Mouse (Mus musculus) MEL (cell line): ENCODE data around the gene Prpf4b. TPM values are rescaled to one million over a fixed set of nuclear protein-coding genes. Genes with fewer than 3 reads are reported as not detected.
"Not testable (repeated sequence)": the region's sequence is repeated elsewhere in the genome, so short reads cannot be mapped to it uniquely, and the experiment has no call there.

Experiments
- DNase-seq: peaks from one replicate; pipeline ENCODE4 v3.0.0; 2011; ENCODE audit warnings: low read depth, low spot score
- H3K27ac ChIP-seq: 2 replicates; pipeline ENCODE4 v1.5.1; 2012; ENCODE audit warnings: low read depth, mild to moderate bottlenecking, control low read depth, low read length, moderate library complexity; ENCODE audit not compliant: control insufficient read depth
- H3K27me3 ChIP-seq, 2 experiments: fragments of 150-350 bp in 1 of 2; sonication (generic) in 1 of 2; 2 replicates each; pipeline ENCODE4 v1.6.1; 2012; ENCODE audit warnings: low read length in 2 of 2, mild to moderate bottlenecking in 2 of 2, improper control_type of control experiment in 1 of 2, moderate library complexity in 1 of 2; ENCODE audit not compliant: insufficient read depth in 2 of 2, control insufficient read depth in 1 of 2
- H3K36me3 ChIP-seq, 2 experiments: 2 replicates each; pipeline ENCODE4 v1.6.1; 2012 to 2014; ENCODE audit warnings: low read length in 2 of 2, improper control_type of control experiment in 1 of 2, inconsistent platforms in 1 of 2, mild to moderate bottlenecking in 1 of 2; ENCODE audit not compliant: insufficient read depth in 2 of 2, control insufficient read depth in 1 of 2
- H3K4me1 ChIP-seq, 2 experiments: fragments of 150-350 bp in 1 of 2; sonication (generic) in 1 of 2; 2 replicates each; pipeline ENCODE4 v1.6.1; 2012; ENCODE audit warnings: low read length in 2 of 2, improper control_type of control experiment in 1 of 2, mild to moderate bottlenecking in 1 of 2; ENCODE audit not compliant: insufficient read depth in 2 of 2, control insufficient read depth in 1 of 2
- H3K4me3 ChIP-seq, 2 experiments: fragments of 150-350 bp in 1 of 2; sonication (generic) in 1 of 2; 2 replicates each; pipeline ENCODE4 v1.5.1; 2012; ENCODE audit warnings: low read depth in 2 of 2, low read length in 2 of 2, mild to moderate bottlenecking in 2 of 2, moderate library complexity in 2 of 2, control low read depth in 1 of 2, improper control_type of control experiment in 1 of 2; ENCODE audit not compliant: control insufficient read depth in 1 of 2, insufficient read depth in 1 of 2
- H3K79me2 ChIP-seq: 2 replicates; pipeline ENCODE4 v1.6.1; 2012; ENCODE audit warnings: mild to moderate bottlenecking, low read length, moderate library complexity; ENCODE audit not compliant: control insufficient read depth, poor library complexity, insufficient read depth
- H3K9ac ChIP-seq: 2 replicates; pipeline ENCODE4 v1.6.1; 2012; ENCODE audit warnings: low read depth, mild to moderate bottlenecking, control low read depth, low read length, moderate library complexity; ENCODE audit not compliant: control insufficient read depth, poor library complexity, severe bottlenecking
- H3K9me3 ChIP-seq: fragments of 150-350 bp; sonication (generic); replicated peaks from 2 replicates; pipeline ENCODE4 v1.6.1; 2012; ENCODE audit warnings: mild to moderate bottlenecking, low read length, improper control_type of control experiment, moderate library complexity; ENCODE audit not compliant: insufficient read depth
- CHD1 ChIP-seq: IDR thresholded peaks from 2 replicates; pipeline ENCODE4 v1.6.1; 2012; ENCODE audit warnings: low read depth, mild to moderate bottlenecking, inconsistent platforms, low read length, improper control_type of control experiment
- CTCF ChIP-seq, 3 experiments: IDR thresholded peaks in 2 of 3; conservative IDR thresholded peaks in 1 of 3; 2 replicates each; pipeline ENCODE4 v1.5.1; 2011 to 2012; ENCODE audit warnings: low read length in 3 of 3, low read depth in 2 of 3, mild to moderate bottlenecking in 2 of 3, improper control_type of control experiment in 1 of 3, inconsistent platforms in 1 of 3, mixed read lengths in 1 of 3, moderate library complexity in 1 of 3; ENCODE audit not compliant: control insufficient read depth in 1 of 3, insufficient read depth in 1 of 3, poor library complexity in 1 of 3, severe bottlenecking in 1 of 3
- GATA1 ChIP-seq: IDR thresholded peaks from 2 replicates; pipeline ENCODE4 v1.6.1; 2011; ENCODE audit warnings: low read depth, low read length, improper control_type of control experiment
- KAT2A ChIP-seq: conservative IDR thresholded peaks from 2 replicates; pipeline ENCODE4 v1.6.1; 2012; ENCODE audit warnings: low read depth, low read length, improper control_type of control experiment, inconsistent platforms
- MAX ChIP-seq: IDR thresholded peaks from 2 replicates; pipeline ENCODE4 v1.6.1; 2011; ENCODE audit warnings: low read length, improper control_type of control experiment
- MYC ChIP-seq: IDR thresholded peaks from 2 replicates; pipeline ENCODE4 v1.6.1; 2011; ENCODE audit warnings: low read depth, mild to moderate bottlenecking, low read length, improper control_type of control experiment, moderate library complexity
- POLR2A ChIP-seq, 2 experiments: IDR thresholded peaks; 2 replicates each; pipeline ENCODE4 v1.6.1; 2011 to 2012; ENCODE audit warnings: low read length in 2 of 2, mild to moderate bottlenecking in 2 of 2, control low read depth in 1 of 2, improper control_type of control experiment in 1 of 2, low read depth in 1 of 2, moderate library complexity in 1 of 2; ENCODE audit not compliant: control insufficient read depth in 1 of 2, insufficient read depth in 1 of 2, poor library complexity in 1 of 2
- POLR2AphosphoS2 ChIP-seq: IDR thresholded peaks from 2 replicates; pipeline ENCODE4 v1.6.1; 2011; ENCODE audit warnings: low read length, improper control_type of control experiment
- POLR2AphosphoS5 ChIP-seq: IDR thresholded peaks from 2 replicates; pipeline ENCODE4 v1.6.1; 2012; ENCODE audit warnings: low read depth, borderline replicate concordance, mild to moderate bottlenecking, inconsistent platforms, low read length, moderate library complexity, mixed read lengths
- RAD21 ChIP-seq: IDR thresholded peaks from 2 replicates; pipeline ENCODE4 v1.6.1; 2011; ENCODE audit warnings: mild to moderate bottlenecking, low read depth, low read length, improper control_type of control experiment
- SIN3A ChIP-seq: IDR thresholded peaks from 2 replicates; pipeline ENCODE4 v1.6.1; 2012; ENCODE audit warnings: low read length, improper control_type of control experiment, inconsistent platforms
- TCF12 ChIP-seq: IDR thresholded peaks from 2 replicates; pipeline ENCODE4 v1.6.1; 2014; ENCODE audit warnings: low read depth, mild to moderate bottlenecking, inconsistent platforms, low read length, improper control_type of control experiment, moderate library complexity
- UBTF ChIP-seq: IDR thresholded peaks from 2 replicates; pipeline ENCODE4 v1.6.1; 2012; ENCODE audit warnings: low read depth, mild to moderate bottlenecking, inconsistent platforms, low read length, improper control_type of control experiment, moderate library complexity, borderline replicate concordance; ENCODE audit not compliant: insufficient read depth
- ZC3H11A ChIP-seq: IDR thresholded peaks from 2 replicates; pipeline ENCODE4 v1.6.1; 2012; ENCODE audit warnings: low read depth, mild to moderate bottlenecking, inconsistent platforms, low read length, improper control_type of control experiment
- polyA plus RNA-seq, 2 experiments: library from polyadenylated mRNA; stranded (reverse) in 1 of 2; unstranded in 1 of 2; fragments of >175 nt in 1 of 2; fragments of >200 nt in 1 of 2; gene quantifications; 2 replicates each; pipeline versions ENCODE4 v1.2.1 to v1.2.4; 2012; ENCODE audit warnings: low replicate concordance in 2 of 2, low read depth in 1 of 2; ENCODE audit not compliant: insufficient read length in 2 of 2, insufficient read depth in 1 of 2, missing spikeins in 1 of 2
- total RNA-seq: library from RNA; depleted of rRNA; stranded (reverse); fragments of 300-350 nt; gene quantifications from 2 replicates; pipeline ENCODE4 v1.2.3, GENCODE M21; 2012

The Prpf4b gene
- total and polyA plus RNA-seq, 3 experiments: 74.9 to 88.6 TPM; not detected in 1

- TF ChIP-seq POLR2AphosphoS5: no peak
- peak; percentile 66 for TF ChIP-seq MAX
- TF ChIP-seq KAT2A: peak; percentile 57; the same call in 1 of the 2 replicates
- TF ChIP-seq TCF12: peak; percentile 11; the same call in 1 of the 2 replicates
- TF ChIP-seq UBTF: no peak
- no peak for TF ChIP-seq RAD21
These were observed 1.1 kb upstream of the Prpf4b start (continued) for GRCm38 (mm10) chr13:34873801-34874681.

DNA sequence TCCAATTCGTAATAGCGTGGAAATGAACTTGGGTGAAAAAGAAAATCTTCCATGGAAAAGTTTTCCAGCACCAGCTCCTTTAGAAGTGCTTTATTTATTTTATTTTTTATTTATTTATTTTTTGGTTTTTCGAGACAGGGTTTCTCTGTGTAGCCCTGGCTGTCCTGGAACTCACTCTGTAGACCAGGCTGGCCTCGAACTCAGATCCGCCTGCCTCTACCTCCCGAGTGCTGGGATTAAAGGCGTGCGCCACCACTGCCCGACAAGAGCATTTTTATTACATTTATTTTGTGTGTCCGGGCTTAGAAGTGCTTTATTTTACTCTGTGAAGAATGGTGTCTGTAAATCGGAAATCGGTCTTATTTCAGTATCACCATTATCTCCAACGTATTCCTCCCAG lies 366 bp upstream of the Prpf4b start:
- peaks cover 0 to 20% of the 10 kb centered on the region in 2 experiments; a peak in 3 of 4 replicates for H3K36me3 ChIP-seq

GRCm38 (mm10) chr13:34875741-34876445 lies 791 bp downstream of the Prpf4b start:
- Histone ChIP-seq H3K9ac (peak overlapping the region; percentile 90), H3K36me3 (peaks cover 4 to 22% of the 10 kb centered on the region in 2 experiments)
- TF ChIP-seq CHD1 (peak; percentile 87), POLR2A (IDR thresholded peaks at IDR 0.05; ENCODE audit: control insufficient read depth in 1 of 2, insufficient read depth in 1 of 2, low read depth in 1 of 2, low read length in 2 of 2, poor library complexity in 1 of 2) (peak in 1 of 2 experiments; percentile 3; a peak in 1 of 4 replicates), ZC3H11A (no peak), CTCF (IDR thresholded peaks at IDR 0.05 in 2 of 3, conservative IDR thresholded peaks at IDR 0.05 in 1 of 3; ENCODE audit: control insufficient read depth in 1 of 3, insufficient read depth in 1 of 3, low read depth in 2 of 3, low read length in 3 of 3, poor library complexity in 1 of 3, severe bottlenecking in 1 of 3) (peak in 1 of 3 experiments; percentile 27; a peak in 2 of 6 replicates), POLR2AphosphoS2 (no peak), SIN3A (peak; percentile 12; the same call in 1 of the 2 replicates), GATA1 (no peak)
- TF ChIP-seq, all 39 proteins: peak for 4
- peaks cover 50% of the 10 kb centered on the region for H3K79me2 ChIP-seq
- DNase-seq: peak; percentile 69
- no peaks in the 10 kb centered on the region for H3K9me3 ChIP-seq
- H3K4me1 ChIP-seq: peaks cover 0 to 10% of the 10 kb centered on the region in 2 experiments; a peak in 3 of 4 replicates
- H3K27ac ChIP-seq: peak overlapping the region; percentile 97
- peak overlapping the region; percentile 87 to 89 for H3K4me3 ChIP-seq
- no peaks in the 10 kb centered on the region; a peak in 1 of 4 replicates for H3K27me3 ChIP-seq

More for the DNA sequence above, 366 bp upstream of the Prpf4b start:
- not testable (repeated sequence) for H3K27me3 ChIP-seq, DNase-seq, H3K9me3 ChIP-seq
- Histone ChIP-seq H3K4me1 (peaks cover 0 to 10% of the 10 kb centered on the region in 2 experiments; a peak in 3 of 4 replicates), H3K27ac (peak overlapping the region; percentile 97), H3K79me2 (peaks cover 42% of the 10 kb centered on the region), H3K9ac (peak overlapping the region; percentile 90), H3K4me3 (peak overlapping the region; percentile 87 to 89)
- 0 out of 2 replicates have a peak, but pooled peaks have one; percentile 10 for TF ChIP-seq MYC
